Mouse (Mus musculus) MEL-GATA-1-ER (cell line): ENCODE data around the gene Sbno1.
"Not testable (repeated sequence)": the region's sequence is repeated elsewhere in the genome, so short reads cannot be mapped to it uniquely, and the experiment has no call there.

ENCODE experiments used
- DNase-seq: peaks from one replicate; pipeline ENCODE4 v3.0.0-alpha.2; 2012; ENCODE audit warnings: low read depth; ENCODE audit errors: extremely low read depth

The Sbno1 gene

GRCm38 (mm10) chr5:124425412-124426259 is at the start of gene Sbno1:
Gene Sbno1 (minus strand): TSS chr5:124426001.
- DNase-seq = peak; percentile 85

DNA sequence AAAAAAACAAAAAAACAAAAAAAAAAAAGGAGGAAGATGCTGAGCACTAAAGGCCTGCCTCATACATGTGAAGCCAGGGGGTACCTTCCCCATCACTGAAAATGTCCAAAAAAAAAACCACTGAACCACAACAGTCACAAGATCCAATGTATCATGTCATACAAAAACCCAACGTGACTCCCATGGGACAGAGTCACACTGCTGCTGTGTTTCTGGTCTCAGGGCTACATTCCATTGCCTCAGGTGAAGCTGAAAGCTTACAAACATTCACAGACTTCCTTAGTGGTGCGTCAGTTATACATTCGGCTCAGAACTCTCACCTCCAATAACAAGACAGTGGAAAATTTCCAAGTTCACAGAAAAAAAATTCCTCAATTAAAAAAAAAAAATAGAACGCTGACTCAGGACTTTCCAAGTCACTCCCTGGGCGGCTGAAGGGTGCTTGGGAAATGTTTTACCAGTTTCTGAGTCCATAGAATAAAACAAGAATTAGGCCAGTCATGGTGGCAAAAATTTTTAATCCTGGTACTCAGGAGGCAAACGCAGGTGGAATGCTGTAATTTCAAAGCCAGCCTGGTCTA is 44.9 kb upstream of the Sbno1 start:
- DNase-seq = no peak

- DNase-seq = no peak
These were observed 43.7 kb upstream of the Sbno1 start for GRCm38 (mm10) chr5:124469486-124469885.

GRCm38 (mm10) chr5:124468365-124468764 is 42.6 kb upstream of the Sbno1 start:
- DNase-seq = no peak

- DNase-seq = no peak
These were observed 42.0 kb upstream of the Sbno1 start for GRCm38 (mm10) chr5:124467766-124468165.

DNA sequence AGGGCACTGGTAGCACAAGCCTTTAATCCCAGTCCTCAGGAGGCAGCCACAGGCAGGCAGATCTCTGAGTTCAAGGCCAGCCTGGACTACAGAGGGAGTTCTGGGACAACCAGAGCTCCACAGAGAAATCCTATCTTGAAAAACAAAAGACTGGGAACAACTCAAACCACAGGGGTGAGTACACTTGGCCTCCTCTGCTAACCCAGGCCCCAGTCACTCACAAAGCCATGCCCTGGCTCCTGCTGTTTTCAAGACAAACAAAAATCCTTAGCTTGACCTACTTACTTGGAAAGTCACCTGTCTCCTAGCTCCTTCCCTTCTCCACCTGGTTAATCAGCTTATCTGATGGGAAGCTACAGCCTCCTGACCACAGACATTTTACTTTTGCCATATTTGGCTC is 39.1 kb upstream of the Sbno1 start:
- DNase-seq = no peak

- no peak for DNase-seq
These were observed 37.7 kb upstream of the Sbno1 start for GRCm38 (mm10) chr5:124463462-124463861.

DNA sequence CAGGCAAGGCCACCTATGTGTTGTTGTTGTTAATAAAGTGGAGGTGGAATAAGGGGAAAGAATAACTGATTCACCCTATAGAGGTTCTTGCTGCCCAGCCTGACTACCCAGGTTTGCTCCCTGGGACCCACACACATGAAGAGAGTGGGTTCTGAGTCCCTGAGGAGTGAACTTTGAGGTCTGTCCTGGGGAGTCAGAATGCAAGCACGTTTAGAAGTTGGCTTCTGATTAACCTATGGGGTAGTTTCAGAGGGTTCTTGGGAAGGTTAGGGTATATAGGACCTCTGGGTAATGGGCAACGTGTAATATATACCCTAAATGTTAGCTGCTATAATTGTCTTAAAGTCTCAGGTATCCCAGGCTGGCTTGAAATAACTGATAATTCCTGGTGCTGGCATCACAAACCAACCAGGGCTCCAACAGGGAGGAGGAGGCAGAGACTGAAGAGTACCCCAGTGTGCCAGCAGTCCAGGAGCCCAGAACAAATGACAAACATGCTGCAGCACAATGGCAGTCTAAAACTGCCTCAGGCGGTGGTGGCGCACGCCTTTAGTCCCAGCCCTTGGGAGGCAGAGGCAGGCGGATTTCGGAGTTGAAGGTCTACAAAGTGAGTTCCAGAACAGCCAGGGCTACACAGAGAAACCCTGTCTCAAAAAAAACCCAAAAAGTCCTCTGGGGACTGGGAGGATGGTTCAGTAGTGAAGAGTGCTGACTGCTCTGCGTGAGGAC is 36.7 kb upstream of the Sbno1 start:
- DNase-seq = no peak

GRCm38 (mm10) chr5:124460922-124461321 is 35.1 kb upstream of the Sbno1 start:
- not testable (repeated sequence) for DNase-seq

- no peak for DNase-seq
These were observed 31.0 kb upstream of the Sbno1 start for GRCm38 (mm10) chr5:124456762-124457161.

DNA sequence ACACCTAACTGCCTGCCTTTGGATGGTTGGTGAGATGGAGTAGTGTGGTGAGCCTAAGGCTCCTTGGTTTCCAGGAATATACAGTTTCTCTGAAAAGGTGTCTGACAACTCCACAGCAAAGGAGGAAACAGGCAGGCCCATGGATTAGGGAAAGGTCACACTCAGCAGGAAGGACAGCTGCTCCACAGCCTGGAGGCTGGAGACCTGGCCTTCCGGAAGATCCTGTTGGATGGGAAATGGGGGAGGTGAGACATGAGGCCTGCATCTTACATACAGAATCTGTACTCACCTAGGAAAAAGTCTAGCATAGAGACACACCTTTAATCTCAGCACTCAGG is 28.2 kb upstream of the Sbno1 start:
- DNase-seq = no peak

GRCm38 (mm10) chr5:124453339-124454081 is 27.7 kb upstream of the Sbno1 start:
- no peak for DNase-seq

GRCm38 (mm10) chr5:124452494-124453228 is 26.9 kb upstream of the Sbno1 start:
- no peak for DNase-seq

GRCm38 (mm10) chr5:124450641-124451340 is 25.0 kb upstream of the Sbno1 start:
- no peak for DNase-seq

GRCm38 (mm10) chr5:124450051-124450450 is 24.2 kb upstream of the Sbno1 start:
- no peak for DNase-seq

DNA sequence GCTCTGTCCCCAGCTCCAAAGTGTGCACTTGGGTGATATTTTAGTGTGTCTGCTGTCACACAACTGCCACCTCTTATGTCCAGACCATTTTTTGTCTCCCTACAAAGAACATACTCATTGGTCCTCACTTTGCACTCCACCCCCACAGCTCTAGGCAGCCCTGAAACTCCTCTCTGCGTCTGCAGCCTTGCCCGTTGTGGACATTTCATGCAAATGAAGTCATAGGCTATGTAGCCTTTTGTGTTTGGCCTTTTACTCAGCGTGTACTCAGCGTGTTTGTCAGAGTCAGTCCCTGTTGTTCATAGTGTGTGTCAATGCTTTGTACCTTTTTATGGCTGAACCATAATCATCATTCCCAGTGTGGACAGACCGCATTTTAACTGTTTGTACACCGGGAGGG is 23.7 kb upstream of the Sbno1 start:
- DNase-seq = no peak

DNA sequence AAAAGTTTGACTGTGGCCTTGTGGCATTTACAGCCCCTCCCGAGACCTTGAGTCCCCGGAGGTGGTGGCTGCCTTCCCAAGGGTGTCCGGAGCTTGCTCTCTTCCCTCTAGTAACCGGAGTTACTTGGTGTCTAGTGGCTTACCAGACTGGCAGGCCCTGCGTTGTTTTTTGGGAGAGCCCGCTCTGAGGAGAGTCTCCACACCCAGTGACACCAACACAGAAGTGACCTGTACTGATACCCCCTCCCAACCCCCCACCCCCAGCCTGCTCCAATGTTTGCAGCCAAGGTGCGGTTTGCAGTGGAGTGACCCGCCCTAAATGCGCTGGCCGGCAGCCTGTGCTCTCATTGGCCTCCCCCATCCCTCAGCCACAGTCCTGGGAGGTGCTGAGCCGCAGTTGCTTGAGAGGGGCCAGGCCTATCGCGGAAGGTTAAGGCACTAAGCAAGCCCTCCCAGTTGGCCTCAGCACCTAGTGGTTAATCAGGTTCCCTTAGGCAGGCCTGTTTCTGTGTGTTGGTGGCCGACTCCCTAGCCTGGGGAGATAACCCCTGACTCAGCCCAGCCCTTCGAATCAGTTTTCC is 20.6 kb upstream of the Sbno1 start:
- no peak for DNase-seq

DNA sequence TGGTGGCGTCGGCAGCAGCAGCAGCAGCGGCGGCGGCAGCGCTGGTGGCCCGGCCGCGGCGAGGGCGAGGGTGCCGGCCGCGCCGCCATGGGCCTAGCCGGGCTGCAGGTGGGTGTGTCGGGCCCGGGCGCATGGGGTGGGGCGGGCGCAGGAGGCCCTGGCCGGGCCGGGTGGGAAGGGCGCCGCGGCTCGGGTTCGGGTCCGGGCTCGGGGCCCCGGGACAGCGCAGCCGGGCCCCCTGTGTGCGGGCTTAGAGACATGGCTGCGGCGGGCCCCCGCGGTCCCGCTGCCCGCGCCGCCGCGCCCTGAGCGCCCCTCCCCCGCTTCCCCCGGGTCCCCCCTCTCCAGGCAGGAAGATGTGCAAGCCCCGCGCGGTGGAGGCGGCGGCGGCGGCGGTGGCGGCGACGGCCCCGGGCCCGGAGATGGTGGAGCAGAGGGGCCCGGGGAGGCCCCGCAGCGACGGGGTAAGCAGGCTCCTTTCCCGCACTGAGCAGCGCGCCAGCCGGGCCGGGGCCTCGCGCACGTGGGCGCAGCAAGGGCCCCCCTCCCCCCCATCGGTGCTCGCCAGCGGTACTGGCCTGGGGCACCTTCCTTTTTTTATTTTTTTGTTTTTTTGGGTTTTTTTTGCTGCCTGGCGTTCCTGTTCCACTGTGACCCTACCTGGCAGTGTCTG is 20.0 kb upstream of the Sbno1 start:
- DNase-seq = no peak
